Mouse (Mus musculus): ENCODE results near the gene Ppp1r18. TPM values are rescaled to one million over a fixed set of nuclear protein-coding genes. Genes with fewer than 3 reads are reported as not detected.

Ppp1r18 gene
- polyA plus RNA-seq, 1 experiment from 2014 or later: 21.3 TPM

DNA sequence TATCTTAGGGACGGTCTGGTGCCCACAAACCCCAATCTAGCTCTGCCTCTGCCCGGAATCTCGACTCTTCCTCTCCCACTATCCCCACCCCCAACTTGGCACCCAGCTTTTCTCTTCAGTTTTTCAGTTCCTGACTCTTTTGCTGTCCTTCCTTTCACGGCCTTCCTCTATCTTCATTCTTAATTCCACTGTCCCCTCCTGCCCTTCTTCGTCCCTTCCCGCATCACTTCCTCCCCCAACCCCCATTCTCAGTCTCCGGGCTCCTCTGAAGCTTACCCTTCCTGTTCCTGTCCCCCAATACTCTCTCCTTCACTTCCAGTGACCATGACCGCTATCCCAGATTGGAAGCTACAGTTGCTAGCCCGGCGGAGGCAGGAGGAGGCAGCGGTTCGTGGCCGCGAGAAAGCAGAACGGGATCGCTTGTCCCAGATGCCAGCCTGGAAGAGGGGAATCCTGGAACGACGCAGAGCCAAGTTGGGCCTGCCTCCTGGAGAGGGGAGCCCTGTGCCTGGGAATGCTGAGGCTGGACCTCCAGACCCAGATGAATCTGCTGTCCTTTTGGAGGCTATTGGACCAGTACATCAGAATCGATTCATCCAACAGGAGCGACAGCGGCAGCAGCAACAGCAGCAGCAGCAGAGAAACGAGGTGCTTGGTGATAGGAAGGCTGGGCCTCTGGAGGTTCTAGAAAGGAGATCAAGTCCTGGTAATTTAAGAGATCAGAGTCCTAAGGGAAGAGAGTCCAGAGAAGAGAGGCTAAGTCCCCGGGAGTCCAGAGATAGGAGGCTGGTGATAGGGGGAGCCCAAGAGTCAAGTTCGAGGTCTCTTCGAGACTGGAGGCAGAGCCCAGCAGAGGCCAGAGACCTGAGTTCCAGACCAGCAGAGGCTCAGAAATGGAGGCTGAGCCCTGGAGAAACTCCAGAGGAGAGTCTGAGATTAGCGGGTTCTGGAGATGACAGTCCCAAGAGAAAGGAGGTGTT lies 1.8 kb downstream of the Ppp1r18 start:
- 10% methylated on average over 26 of the region's 26 CpGs for WGBS
- Histone ChIP-seq H3K4me1 (peaks cover 77% of the 10 kb centered on the region), H3K9me3 (peaks cover 6% of the 10 kb centered on the region), H3K27me3 (ENCODE audit: poor library complexity, severe bottlenecking) (no peaks in the 10 kb centered on the region), H3K27ac (peak overlapping the region; percentile 96), H3K4me3 (peak overlapping the region; percentile 77), H3K36me3 (replicated peaks) (peaks cover 59% of the 10 kb centered on the region)
- DNase-seq (ENCODE audit: extremely low spot score, low spot score): peak; percentile 40

DNA sequence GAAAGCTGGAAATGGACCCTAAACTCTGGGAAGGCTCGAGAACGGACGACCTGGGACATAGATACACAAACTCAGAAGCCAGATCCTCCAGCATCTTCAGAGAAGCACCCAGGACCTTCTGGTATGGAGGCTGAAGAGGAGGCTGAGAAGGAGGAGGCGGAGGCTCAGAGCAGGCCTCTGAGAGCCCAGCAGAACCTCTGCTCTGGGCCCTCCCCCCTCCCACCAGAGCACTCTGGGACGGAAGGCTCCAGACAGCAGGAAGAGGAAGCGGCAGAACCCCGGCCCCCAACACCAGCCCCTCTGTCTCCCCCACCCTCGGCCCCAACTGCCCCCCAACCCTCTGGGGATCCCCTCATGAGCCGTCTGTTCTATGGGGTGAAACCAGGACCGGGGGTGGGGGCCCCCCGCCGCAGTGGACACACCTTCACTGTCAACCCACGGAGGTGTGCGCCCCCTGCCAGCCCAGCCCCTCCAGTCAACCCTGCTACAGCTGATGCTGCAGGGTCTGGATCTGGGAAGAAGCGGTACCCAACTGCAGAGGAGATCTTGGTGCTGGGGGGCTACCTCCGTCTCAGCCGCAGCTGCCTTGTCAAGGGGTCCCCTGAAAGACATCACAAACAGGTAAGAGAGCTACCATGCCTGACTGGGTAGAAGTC lies 2.9 kb downstream of the Ppp1r18 start:
- Histone ChIP-seq H3K4me1 (peaks cover 80% of the 10 kb centered on the region), H3K9me3 (peaks cover 6% of the 10 kb centered on the region), H3K4me3 (peak overlapping the region; percentile 77), H3K36me3 (replicated peaks) (peaks cover 63% of the 10 kb centered on the region), H3K27me3 (ENCODE audit: poor library complexity, severe bottlenecking) (no peaks in the 10 kb centered on the region), H3K27ac (peak overlapping the region; percentile 96)
- DNase-seq (ENCODE audit: extremely low spot score, low spot score): no peak
- 36% methylated on average over 17 of the region's 17 CpGs for WGBS

- H3K27me3 ChIP-seq (ENCODE audit: poor library complexity, severe bottlenecking): no peaks in the 10 kb centered on the region
- WGBS: 9% methylated on average over 7 of the region's 7 CpGs
- peak overlapping the region; percentile 77 for H3K4me3 ChIP-seq
- DNase-seq (ENCODE audit: extremely low spot score, low spot score): no peak
- H3K9me3 ChIP-seq: peaks cover 6% of the 10 kb centered on the region
- peaks cover 63% of the 10 kb centered on the region for H3K36me3 ChIP-seq (replicated peaks)
- peaks cover 86% of the 10 kb centered on the region for H3K4me1 ChIP-seq
- H3K27ac ChIP-seq: peak overlapping the region; percentile 96
These were observed 3.6 kb downstream of the Ppp1r18 start for GRCm38 (mm10) chr17:35868961-35869345.

DNA sequence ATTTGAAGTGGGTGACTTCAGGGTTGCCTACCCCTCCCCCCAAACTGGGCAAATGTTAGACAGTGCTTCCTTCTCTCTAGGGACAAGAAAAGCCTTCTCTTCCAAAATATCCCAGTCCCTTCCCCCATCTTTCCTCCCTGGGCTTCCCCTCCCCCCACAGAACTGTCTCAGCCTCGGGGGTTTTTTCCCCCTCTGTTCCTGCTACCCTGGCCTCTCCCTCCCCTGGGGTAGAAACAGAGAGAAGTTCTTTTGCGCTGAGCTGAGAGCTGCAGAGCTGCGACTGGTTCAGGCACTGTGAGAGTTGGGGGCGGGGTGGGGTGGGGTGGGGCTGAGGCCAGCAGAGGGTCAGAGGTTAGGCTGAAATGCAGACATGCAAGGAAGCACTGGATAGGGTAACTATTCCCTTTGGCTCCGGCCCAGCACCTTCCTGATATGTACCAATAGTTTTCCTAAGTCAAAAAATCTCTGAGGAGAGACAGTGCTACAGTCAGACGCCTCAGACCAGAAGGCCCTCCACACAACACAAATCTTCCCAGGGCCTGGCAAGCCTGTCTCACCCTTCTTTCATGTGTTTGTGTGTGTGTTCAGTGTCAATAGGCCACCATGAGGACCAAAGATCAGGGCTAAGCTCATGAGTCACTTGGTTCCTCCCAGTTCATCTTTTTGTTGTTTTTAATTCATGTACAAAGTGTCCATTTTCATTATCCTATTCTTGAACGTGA lies 4.1 kb downstream of the Ppp1r18 start:
- Histone ChIP-seq H3K36me3 (replicated peaks) (peaks cover 63% of the 10 kb centered on the region), H3K4me1 (peaks cover 82% of the 10 kb centered on the region), H3K27ac (peak overlapping the region; percentile 96), H3K27me3 (ENCODE audit: poor library complexity, severe bottlenecking) (no peaks in the 10 kb centered on the region), H3K9me3 (peaks cover 6% of the 10 kb centered on the region), H3K4me3 (peak overlapping the region; percentile 77)
- DNase-seq (ENCODE audit: extremely low spot score, low spot score): peak; percentile 49
- WGBS: 9% methylated on average over 7 of the region's 7 CpGs

- H3K36me3 ChIP-seq (replicated peaks): peaks cover 66% of the 10 kb centered on the region
- peaks cover 73% of the 10 kb centered on the region for H3K4me1 ChIP-seq
- WGBS: 61% methylated on average over 9 of the region's 9 CpGs
These were observed 4.9 kb downstream of the Ppp1r18 start for GRCm38 (mm10) chr17:35870151-35870883.

DNA sequence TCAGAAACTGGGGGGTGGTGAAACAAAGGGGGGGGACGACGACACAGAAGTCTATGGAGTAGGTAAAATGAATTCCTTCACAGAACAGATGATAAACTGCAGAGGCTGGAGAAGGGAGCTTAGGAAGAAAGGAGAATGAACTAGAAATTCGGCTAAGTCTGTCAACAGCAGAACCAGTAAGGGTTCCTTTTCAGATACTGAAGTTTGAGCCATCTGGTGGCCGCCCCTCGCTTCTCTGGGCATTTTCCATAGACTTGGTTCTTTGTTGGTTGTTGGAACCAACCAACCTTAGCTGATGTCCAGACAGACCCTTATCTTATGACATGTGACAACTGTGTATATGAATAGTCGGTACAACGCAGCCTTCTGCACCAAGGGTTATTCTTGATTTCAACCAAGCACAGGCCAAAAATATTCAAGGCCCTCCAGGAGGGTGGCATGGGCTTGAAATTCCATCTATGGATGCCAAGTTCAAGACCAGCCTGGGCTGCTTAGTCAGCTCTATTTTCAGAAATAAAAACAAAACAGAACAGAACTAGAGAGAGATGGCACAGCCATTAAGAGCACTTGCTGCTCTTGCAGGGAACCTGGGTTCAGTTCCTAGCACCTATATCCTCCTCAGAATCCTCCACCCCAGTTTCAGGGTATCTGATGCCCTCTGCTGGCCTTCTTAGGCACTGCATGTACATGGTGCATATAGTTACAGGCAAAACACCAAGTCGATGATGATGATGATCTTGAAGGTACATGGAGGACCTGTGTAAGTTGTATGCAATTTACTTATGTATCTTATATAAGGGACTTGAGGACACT lies 5.7 kb downstream of the Ppp1r18 start:
- DNase-seq (ENCODE audit: extremely low spot score, low spot score): no peak
- Histone ChIP-seq H3K9me3 (peaks cover 6% of the 10 kb centered on the region), H3K4me1 (peaks cover 67% of the 10 kb centered on the region), H3K27ac (peak overlapping the region; percentile 96), H3K4me3 (peak overlapping the region; percentile 77), H3K36me3 (replicated peaks) (peaks cover 72% of the 10 kb centered on the region), H3K27me3 (ENCODE audit: poor library complexity, severe bottlenecking) (no peaks in the 10 kb centered on the region)
- 89% methylated on average over 8 of the region's 8 CpGs for WGBS

More at GRCm38 (mm10) chr17:35870151-35870883, 4.9 kb downstream of the Ppp1r18 start:
- no peak for DNase-seq (ENCODE audit: extremely low spot score, low spot score)
- no peaks in the 10 kb centered on the region for H3K27me3 ChIP-seq (ENCODE audit: poor library complexity, severe bottlenecking)
- H3K4me3 ChIP-seq: peak overlapping the region; percentile 77
- H3K27ac ChIP-seq: peak overlapping the region; percentile 96
- peaks cover 6% of the 10 kb centered on the region for H3K9me3 ChIP-seq

DNA sequence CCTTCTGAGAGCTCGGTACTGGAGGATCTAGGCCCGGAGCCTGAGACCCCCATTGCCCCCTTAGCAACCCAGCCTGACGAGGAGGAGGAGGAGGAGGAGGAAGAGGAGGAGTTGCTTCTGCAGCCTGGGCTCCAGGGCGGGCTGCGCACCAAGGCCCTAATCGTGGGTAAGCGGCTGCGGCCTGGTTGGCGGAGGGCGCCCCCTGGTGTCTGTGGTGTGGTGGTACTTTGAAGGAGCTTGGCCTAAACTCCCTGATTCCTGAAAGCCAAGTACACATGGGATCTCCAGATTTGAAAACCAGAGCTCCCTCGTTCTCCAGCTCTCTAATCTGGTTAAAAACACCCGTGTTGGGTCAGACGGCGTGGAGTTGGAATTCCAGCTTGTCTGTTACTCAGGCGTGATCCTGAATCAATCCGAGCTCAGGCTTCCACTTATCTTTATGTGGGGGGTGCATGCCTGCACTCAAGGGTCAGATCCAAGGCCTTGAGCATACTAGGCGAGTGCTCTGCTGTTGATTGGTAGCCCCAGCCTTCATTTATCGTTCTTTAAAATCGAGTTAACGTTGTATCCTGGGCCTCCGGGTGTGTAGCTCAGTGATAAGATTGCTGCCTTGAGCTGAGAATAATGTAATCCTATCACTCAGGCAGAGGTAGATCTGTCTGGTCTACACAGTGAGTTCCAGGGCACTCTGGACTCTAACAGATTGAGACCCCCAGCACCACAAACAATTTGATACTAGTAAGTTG lies 8.6 kb downstream of the Ppp1r18 start:
- whole genome bisulfite sequencing: 34% methylated on average over 21 of the region's 21 CpGs
- H3K9me3 ChIP-seq: peaks cover 6% of the 10 kb centered on the region
- peaks cover 38% of the 10 kb centered on the region for H3K4me1 ChIP-seq
- peaks cover 72% of the 10 kb centered on the region for H3K36me3 ChIP-seq (replicated peaks)
- H3K27me3 ChIP-seq (ENCODE audit: poor library complexity, severe bottlenecking): no peaks in the 10 kb centered on the region
- peak overlapping the region; percentile 32 for H3K4me3 ChIP-seq
- H3K27ac ChIP-seq: peak overlapping the region; percentile 65; the same call in 1 of the 2 replicates
- peak; percentile 86 for DNase-seq (ENCODE audit: extremely low spot score, low spot score)

DNA sequence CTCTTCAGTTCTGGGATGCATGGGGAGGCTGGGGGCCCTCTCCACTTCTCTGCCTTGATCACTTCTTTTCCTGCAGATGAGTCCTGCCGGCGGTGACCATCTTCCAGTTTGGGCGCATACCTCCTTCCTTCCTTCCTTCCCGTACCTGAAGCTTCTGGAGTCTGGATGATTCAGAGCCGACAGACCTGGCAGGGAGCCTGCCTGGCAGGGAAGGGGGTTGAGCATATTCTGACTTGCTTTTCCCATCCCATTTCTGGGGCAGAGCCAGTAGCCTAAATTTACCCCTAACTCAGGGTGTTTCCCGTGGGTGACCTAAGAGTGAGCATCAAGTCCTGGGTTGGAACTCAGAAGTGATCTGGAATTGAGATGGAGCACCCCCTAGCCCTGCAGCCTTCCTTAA lies 9.3 kb downstream of the Ppp1r18 start:
- Histone ChIP-seq H3K9me3 (peaks cover 6% of the 10 kb centered on the region), H3K4me3 (no peak overlapping the region), H3K27ac (no peak overlapping the region), H3K4me1 (peaks cover 34% of the 10 kb centered on the region), H3K27me3 (ENCODE audit: poor library complexity, severe bottlenecking) (no peaks in the 10 kb centered on the region), H3K36me3 (replicated peaks) (peaks cover 68% of the 10 kb centered on the region)
- DNase-seq (ENCODE audit: extremely low spot score, low spot score): no peak
- 90% methylated on average over 6 of the region's 6 CpGs for WGBS

DNA sequence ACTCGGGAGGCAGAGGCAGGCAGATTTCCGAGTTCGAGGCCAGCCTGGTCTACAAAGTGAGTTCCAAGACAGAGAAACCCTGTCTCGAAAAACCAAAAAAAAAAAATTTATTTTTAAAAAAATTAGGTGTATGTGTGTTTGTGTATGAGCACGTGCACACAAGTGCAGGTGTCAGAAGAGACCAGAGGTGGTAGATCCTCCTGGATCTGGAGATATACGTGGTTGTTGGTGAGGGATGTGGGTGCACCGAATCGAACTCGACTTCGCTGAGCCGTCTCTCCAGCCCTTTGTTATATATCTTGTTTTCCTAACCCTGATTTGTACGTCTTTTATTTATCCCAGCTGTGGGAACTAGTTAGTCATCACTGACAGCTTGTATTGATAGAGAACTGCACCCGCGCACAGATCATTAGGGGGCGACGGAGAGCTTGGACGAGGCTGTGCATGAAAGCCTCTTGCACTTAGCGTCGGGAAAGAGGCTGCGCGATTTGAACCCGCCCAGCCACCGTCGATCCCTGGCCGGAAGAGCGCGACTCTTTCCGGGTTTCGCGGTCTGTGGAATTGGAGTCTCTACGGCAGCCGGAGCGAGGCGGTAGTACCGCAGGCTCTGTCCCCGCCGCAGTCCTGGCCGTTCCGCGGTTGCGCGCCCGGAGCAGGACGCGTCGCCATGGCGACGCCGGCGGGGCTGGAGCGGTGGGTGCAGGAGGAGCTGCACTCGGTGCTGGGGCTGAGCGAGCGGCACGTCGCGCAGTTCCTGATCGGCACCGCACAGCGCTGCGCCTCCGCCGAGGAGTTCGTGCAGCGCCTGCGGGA lies 14.1 kb downstream of the Ppp1r18 start, which contains the start of gene Dhx16:
Gene Dhx16, plus strand, starts transcription at position 575 of the 813 bp plus-strand sequence.
- H3K36me3 ChIP-seq (replicated peaks): peaks cover 60% of the 10 kb centered on the region
- no peaks in the 10 kb centered on the region for H3K27me3 ChIP-seq (ENCODE audit: poor library complexity, severe bottlenecking)
- 6% methylated on average over 66 of the region's 66 CpGs for WGBS
- peak within 1 kb of the TSS; percentile 86 for H3K27ac ChIP-seq
- H3K4me1 ChIP-seq: peaks cover 20% of the 10 kb centered on the region
- H3K4me3 ChIP-seq: peak within 1 kb of the TSS; percentile 99
- no peaks in the 10 kb centered on the region for H3K9me3 ChIP-seq
- peak; percentile 96 for DNase-seq (ENCODE audit: extremely low spot score, low spot score)

DNA sequence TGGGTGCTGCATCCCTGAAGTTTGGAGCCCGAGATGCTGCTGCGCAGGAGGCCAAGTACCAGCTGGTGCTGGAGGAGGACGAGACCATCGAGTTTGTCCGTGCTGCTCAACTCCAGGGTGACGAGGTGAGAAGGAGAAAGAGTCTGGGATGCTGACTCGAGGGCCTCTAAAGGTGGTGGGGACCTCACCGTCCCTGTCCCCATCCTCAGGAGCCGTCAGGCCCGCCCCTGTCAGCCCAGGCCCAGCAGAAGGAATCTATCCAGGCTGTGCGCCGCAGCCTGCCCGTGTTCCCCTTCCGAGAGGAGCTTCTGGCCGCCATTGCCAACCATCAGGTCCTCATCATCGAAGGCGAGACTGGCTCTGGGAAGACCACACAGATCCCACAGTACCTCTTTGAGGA lies 17.5 kb downstream of the Ppp1r18 start:
- peaks cover 20% of the 10 kb centered on the region for H3K4me1 ChIP-seq
- H3K36me3 ChIP-seq (replicated peaks): peaks cover 69% of the 10 kb centered on the region
- H3K4me3 ChIP-seq: peak overlapping the region; percentile 5; the same call in 1 of the 2 replicates
- no peaks in the 10 kb centered on the region for H3K9me3 ChIP-seq
- WGBS: 92% methylated on average over 17 of the region's 17 CpGs
- no peaks in the 10 kb centered on the region for H3K27me3 ChIP-seq (ENCODE audit: poor library complexity, severe bottlenecking)
- H3K27ac ChIP-seq: no peak overlapping the region
- no peak for DNase-seq (ENCODE audit: extremely low spot score, low spot score)
